In genomic region chr15:96759078-96759995, GRCm38 (mm10) we compare ENCODE assay signal across 15 mouse cellular contexts. TPM values are rescaled to one million over a fixed set of nuclear protein-coding genes. Genes with fewer than 3 reads are reported as not detected.
A peak's percentile ranks its signal among the peaks of the same experiment; 100 is the strongest.
DNase-seq lines count a peak whose midpoint lies in the region; ATAC-seq lines count a peak whose summit lies in the region.
"Had no signal": no experiment of that assay in that cellular context is flagged by ENCODE, and none has a peak within 500 bp of the region (broad histone marks: within the 10 kb centered on the region; RNA-seq: fewer than 3 reads in every experiment).

No protein-coding gene starts in this region.

- H3K4me1 ChIP-seq in kidney, embryonic 15.5 days: peaks cover 34% of the 10 kb centered on the region
- peaks cover 10% of the 10 kb centered on the region for H3K4me1 ChIP-seq in lung, embryonic 16.5 days (replicated peaks; ENCODE audit: control insufficient read depth, insufficient read depth, low read length)
- no peaks in the 10 kb centered on the region for H3K4me1 ChIP-seq in hindbrain, embryonic 10.5 days (replicated peaks)
- H3K4me1 ChIP-seq: forebrain, embryonic 13.5 days; neural tube, embryonic 15.5 days had no signal

- H3K9me3 ChIP-seq in kidney, embryonic 15.5 days (replicated peaks): no peaks in the 10 kb centered on the region
- peaks cover 2% of the 10 kb centered on the region; the same call in 1 of the 2 replicates for H3K9me3 ChIP-seq in lung, embryonic 16.5 days (ENCODE audit: control insufficient read depth, low read length)
- H3K9me3 ChIP-seq in hindbrain, embryonic 10.5 days: no peaks in the 10 kb centered on the region
- H3K9me3 ChIP-seq: forebrain, embryonic 13.5 days; neural tube, embryonic 15.5 days had no signal

- H3K36me3 ChIP-seq in kidney, embryonic 15.5 days: no peaks in the 10 kb centered on the region
- no peaks in the 10 kb centered on the region for H3K36me3 ChIP-seq in lung, embryonic 16.5 days (ENCODE audit: control insufficient read depth, insufficient read depth, low read length)
- H3K36me3 ChIP-seq in hindbrain, embryonic 10.5 days: no peaks in the 10 kb centered on the region
- H3K36me3 ChIP-seq: neural tube, embryonic 15.5 days had no signal

- no peak overlapping the region for H3K4me3 ChIP-seq in kidney, embryonic 15.5 days (replicated peaks)
- no peak overlapping the region for H3K4me3 ChIP-seq in lung, embryonic 16.5 days (ENCODE audit: low read length)
- no peak overlapping the region for H3K4me3 ChIP-seq in hindbrain, embryonic 10.5 days
- H3K4me3 ChIP-seq: forebrain, embryonic 13.5 days; neural tube, embryonic 15.5 days had no signal

- peak overlapping the region; percentile 54; the same call in 1 of the 2 replicates for H3K27ac ChIP-seq in kidney, embryonic 15.5 days
- peak overlapping the region; percentile 44 for H3K27ac ChIP-seq in lung, embryonic 16.5 days (ENCODE audit: low read length)
- H3K27ac ChIP-seq in hindbrain, embryonic 10.5 days: no peak overlapping the region
- H3K27ac ChIP-seq: forebrain, embryonic 13.5 days; hindbrain, postnatal 0 days; macrophage; neural tube, embryonic 15.5 days had no signal

- 68% methylated on average over 13 of the region's 13 CpGs for WGBS in kidney, embryonic 15.5 days
- 63% methylated on average over 13 of the region's 13 CpGs for WGBS in lung, embryonic 16.5 days
- 71% methylated on average over 13 of the region's 13 CpGs for WGBS in hindbrain, embryonic 10.5 days

- no peak overlapping the region for H3K9ac ChIP-seq in kidney, embryonic 15.5 days
- H3K9ac ChIP-seq in lung, embryonic 16.5 days (ENCODE audit: low read length): no peak overlapping the region
- H3K9ac ChIP-seq: forebrain, embryonic 13.5 days; neural tube, embryonic 15.5 days had no signal

- no peak for DNase-seq in kidney, postnatal 25 days
- DNase-seq in lung, postnatal 36 days: no peak
- DNase-seq in Muller cell, postnatal 12 days (ENCODE audit: inconsistent ontology term): peak; percentile 57
- DNase-seq in hindbrain, embryonic 10.5 days (ENCODE audit: low spot score): no peak
- DNase-seq: adrenal gland, postnatal 14 days; cerebellum, adult 9-10 months had no signal

- no peaks in the 10 kb centered on the region for H3K27me3 ChIP-seq in kidney, embryonic 15.5 days
- H3K27me3 ChIP-seq in lung, embryonic 16.5 days (ENCODE audit: control insufficient read depth, insufficient read depth, low read depth, low read length): no peaks in the 10 kb centered on the region
- no peaks in the 10 kb centered on the region for H3K27me3 ChIP-seq in hindbrain, embryonic 10.5 days (ENCODE audit: insufficient read depth, poor library complexity, severe bottlenecking)
- H3K27me3 ChIP-seq: forebrain, embryonic 13.5 days; neural tube, embryonic 15.5 days had no signal

- H3K4me2 ChIP-seq in kidney, embryonic 15.5 days: no peak overlapping the region
- no peak overlapping the region for H3K4me2 ChIP-seq in lung, embryonic 16.5 days (ENCODE audit: low read depth, low read length)
- H3K4me2 ChIP-seq: forebrain, embryonic 13.5 days; midbrain, embryonic 11.5 days; neural tube, embryonic 15.5 days had no signal

- ATAC-seq in kidney, embryonic 15.5 days (replicated peaks; ENCODE audit: low FRiP score): no peak
- peak; percentile 34; the same call in 1 of the 2 replicates for ATAC-seq in lung, embryonic 16.5 days (ENCODE audit: low read depth)
- peak; percentile 25 for ATAC-seq in granulocyte monocyte progenitor cell, adult 5-6 weeks (replicated peaks; ENCODE audit: poor library complexity, severe bottlenecking)
- ATAC-seq: forebrain, embryonic 13.5 days; hindbrain, postnatal 0 days; intestine, postnatal 0 days had no signal

RNA-seq across cellular contexts. Expression of gene Slc38a2, which starts 59.8 kb away (rescaled TPM):
- polyA plus RNA-seq in kidney, embryonic 15.5 days (2015; fragmentation: Nextera tagmentation; extraction: Ambion mirVana): 134 and 138 TPM in 2 replicates
- 143 and 155 TPM in 2 replicates for polyA plus RNA-seq in lung, embryonic 16.5 days (2015; fragmentation: Nextera tagmentation; extraction: Ambion mirVana)
- total RNA-seq in granulocyte monocyte progenitor cell, adult 5-6 weeks (2014; fragmentation: Nextera tagmentation): 89.2 and 112 TPM in 2 replicates
- total RNA-seq in granulocyte monocyte progenitor cell, adult 5-6 weeks (2017): 84.0 and 92.8 TPM in 2 replicates
- 135 and 156 TPM in 2 replicates for polyA plus RNA-seq in hindbrain, embryonic 10.5 days (2016; fragmentation: Nextera tagmentation; extraction: Ambion mirVana)
